Mouse (Mus musculus) liver, adult 2 months (tissue): ENCODE results near the gene Lad1. TPM values are rescaled to one million over a fixed set of nuclear protein-coding genes. Genes with fewer than 3 reads are reported as not detected.
A peak's percentile ranks its signal among the peaks of the same experiment; 100 is the strongest.

Source experiments
- DNase-seq: peaks from one replicate; pipeline ENCODE4 v3.0.0-alpha.2; 2011; ENCODE audit warnings: low read depth, low spot score; ENCODE audit errors: extremely low read depth
- H3K27ac ChIP-seq: fragments of 200-500 bp; replicated peaks from 2 replicates; pipeline ENCODE4 v1.5.1; 2012; ENCODE audit warnings: low read depth, mild to moderate bottlenecking, control low read depth, inconsistent platforms, low read length; ENCODE audit not compliant: insufficient read depth
- H3K27me3 ChIP-seq: fragments of 200-500 bp; 2 replicates; pipeline ENCODE4 v1.6.1; 2012; ENCODE audit warnings: mild to moderate bottlenecking, moderate library complexity, low read length, inconsistent platforms; ENCODE audit not compliant: control insufficient read depth, insufficient read depth
- H3K36me3 ChIP-seq: fragments of 200-500 bp; 2 replicates; pipeline ENCODE4 v1.6.1; 2012; ENCODE audit warnings: low read length, inconsistent platforms; ENCODE audit not compliant: control insufficient read depth, insufficient read depth
- H3K4me1 ChIP-seq: fragments of 200-500 bp; 2 replicates; pipeline ENCODE4 v1.6.1; 2011; ENCODE audit warnings: low read length; ENCODE audit not compliant: control insufficient read depth, insufficient read depth
- H3K4me3 ChIP-seq: fragments of 200-500 bp; 2 replicates; pipeline ENCODE4 v1.5.1; 2011; ENCODE audit warnings: low read depth, mild to moderate bottlenecking, control low read depth, low read length, moderate library complexity; ENCODE audit not compliant: insufficient read depth
- H3K79me2 ChIP-seq: fragments of 200-500 bp; 2 replicates; pipeline ENCODE4 v1.6.1; 2012; ENCODE audit warnings: inconsistent platforms, mild to moderate bottlenecking, low read length, moderate library complexity; ENCODE audit not compliant: control insufficient read depth, insufficient read depth
- H3K9ac ChIP-seq: fragments of 200-500 bp; 2 replicates; pipeline ENCODE4 v1.6.1; 2012; ENCODE audit warnings: low read depth, mild to moderate bottlenecking, control low read depth, inconsistent platforms, low read length
- CTCF ChIP-seq: fragments of 200-500 bp; IDR thresholded peaks from 2 replicates; pipeline ENCODE4 v1.5.1; 2011; ENCODE audit warnings: low read depth, low read length, control low read depth
- POLR2A ChIP-seq: fragments of 200-500 bp; IDR thresholded peaks from 2 replicates; pipeline ENCODE4 v1.6.1; 2011; ENCODE audit warnings: low read length, control low read depth; ENCODE audit not compliant: insufficient read depth; ENCODE audit errors: extremely low read depth
- WGBS: fragments of 180-500 bp; shearing (Covaris S2); methylation state at CpG from one replicate; pipeline ENCODE4 v1.1.7; 2018; 5-methylcytosine and 5-hydroxymethylcytosine counted together
- polyA plus RNA-seq: library from polyadenylated mRNA; depleted of rRNA; stranded (reverse); fragments of >200 nt; gene quantifications from 2 replicates; pipeline ENCODE4 v1.2.3, GENCODE M21; 2012
- total RNA-seq: library from RNA; depleted of rRNA; stranded (reverse); fragments of >200 nt; gene quantifications from 2 replicates; pipeline ENCODE4 v1.2.3, GENCODE M21; 2014

Gene Lad1
- total and polyA plus RNA-seq, 2 experiments: 0.55 to 3.4 TPM

- no peaks in the 10 kb centered on the region for H3K36me3 ChIP-seq
- no peak overlapping the region for H3K9ac ChIP-seq
- TF ChIP-seq CTCF: no peak
- TF ChIP-seq POLR2A: no peak
- no peaks in the 10 kb centered on the region for H3K27me3 ChIP-seq
- no peaks in the 10 kb centered on the region for H3K79me2 ChIP-seq
- no peak overlapping the region for H3K4me3 ChIP-seq
- 63% methylated on average over 17 of the region's 17 CpGs for WGBS
- DNase-seq: no peak
- no peak overlapping the region for H3K27ac ChIP-seq
- H3K4me1 ChIP-seq: no peaks in the 10 kb centered on the region
Observed at GRCm38 (mm10) chr1:135847611-135848351, 29.4 kb downstream of the Lad1 start.

DNA sequence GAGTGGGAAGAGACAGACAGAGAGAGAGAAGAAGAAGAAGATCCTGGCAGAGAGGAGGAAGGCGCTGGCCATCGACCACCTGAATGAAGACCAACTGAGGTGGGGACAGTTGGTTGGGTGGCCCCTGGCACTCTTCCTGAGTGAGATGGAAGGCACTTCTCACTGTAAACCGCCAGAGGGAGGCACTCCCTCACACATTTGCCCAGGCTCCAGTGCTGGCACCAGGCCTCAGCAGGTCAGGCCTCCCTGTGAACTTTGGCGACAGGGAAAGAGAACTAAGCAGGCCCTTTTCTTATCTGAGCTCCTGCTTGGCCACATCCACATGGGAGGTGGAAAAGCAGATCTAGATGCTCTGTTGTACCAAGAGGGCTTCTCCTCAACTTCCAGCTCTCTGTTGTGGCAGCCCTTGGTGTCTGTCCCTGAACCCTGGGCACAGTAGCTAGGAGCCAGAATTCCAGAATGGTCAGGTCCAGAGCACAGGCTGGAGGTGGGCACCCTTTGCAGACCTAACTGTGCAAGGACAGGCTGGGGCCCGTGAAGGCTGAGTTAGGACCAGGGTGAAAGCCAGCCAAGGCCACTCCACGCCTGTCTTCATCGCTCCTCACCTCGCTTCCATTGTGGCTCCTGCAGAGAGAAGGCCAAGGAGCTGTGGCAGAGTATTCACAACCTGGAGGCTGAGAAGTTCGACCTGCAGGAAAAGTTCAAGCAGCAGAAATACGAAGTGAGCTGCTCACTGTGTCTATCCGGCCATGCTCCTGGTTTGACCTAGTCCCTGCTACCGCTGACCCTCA is 32.5 kb downstream of the Lad1 start:
- H3K36me3 ChIP-seq: no peaks in the 10 kb centered on the region
- H3K9ac ChIP-seq: no peak overlapping the region
- no peak overlapping the region for H3K4me3 ChIP-seq
- 71% methylated on average over 12 of the region's 12 CpGs for WGBS
- peaks cover 2% of the 10 kb centered on the region; the same call in 1 of the 2 replicates for H3K4me1 ChIP-seq
- H3K27ac ChIP-seq: no peak overlapping the region
- no peaks in the 10 kb centered on the region for H3K79me2 ChIP-seq
- no peak for TF ChIP-seq POLR2A
- TF ChIP-seq CTCF: peak; percentile 74
- DNase-seq: peak; percentile 37
- H3K27me3 ChIP-seq: no peaks in the 10 kb centered on the region

GRCm38 (mm10) chr1:135852044-135852756 is 33.8 kb downstream of the Lad1 start:
- Histone ChIP-seq H3K27me3 (no peaks in the 10 kb centered on the region), H3K4me3 (no peak overlapping the region), H3K36me3 (no peaks in the 10 kb centered on the region), H3K9ac (no peak overlapping the region), H3K27ac (no peak overlapping the region), H3K4me1 (peaks cover 2% of the 10 kb centered on the region; the same call in 1 of the 2 replicates), H3K79me2 (no peaks in the 10 kb centered on the region)
- TF ChIP-seq CTCF (no peak), POLR2A (no peak)
- DNase-seq: no peak
- 83% methylated on average over 13 of the region's 13 CpGs for WGBS

- no peak overlapping the region for H3K27ac ChIP-seq
- H3K4me1 ChIP-seq: peaks cover 2% of the 10 kb centered on the region; the same call in 1 of the 2 replicates
- H3K4me3 ChIP-seq: no peak overlapping the region
- TF ChIP-seq CTCF: no peak
- no peak for TF ChIP-seq POLR2A
- H3K27me3 ChIP-seq: no peaks in the 10 kb centered on the region
- no peak for DNase-seq
- 59% methylated on average over 4 of the region's 4 CpGs for WGBS
- H3K9ac ChIP-seq: no peak overlapping the region
- no peaks in the 10 kb centered on the region for H3K36me3 ChIP-seq
- H3K79me2 ChIP-seq: no peaks in the 10 kb centered on the region
Observed at GRCm38 (mm10) chr1:135853200-135853599, 34.8 kb downstream of the Lad1 start.

DNA sequence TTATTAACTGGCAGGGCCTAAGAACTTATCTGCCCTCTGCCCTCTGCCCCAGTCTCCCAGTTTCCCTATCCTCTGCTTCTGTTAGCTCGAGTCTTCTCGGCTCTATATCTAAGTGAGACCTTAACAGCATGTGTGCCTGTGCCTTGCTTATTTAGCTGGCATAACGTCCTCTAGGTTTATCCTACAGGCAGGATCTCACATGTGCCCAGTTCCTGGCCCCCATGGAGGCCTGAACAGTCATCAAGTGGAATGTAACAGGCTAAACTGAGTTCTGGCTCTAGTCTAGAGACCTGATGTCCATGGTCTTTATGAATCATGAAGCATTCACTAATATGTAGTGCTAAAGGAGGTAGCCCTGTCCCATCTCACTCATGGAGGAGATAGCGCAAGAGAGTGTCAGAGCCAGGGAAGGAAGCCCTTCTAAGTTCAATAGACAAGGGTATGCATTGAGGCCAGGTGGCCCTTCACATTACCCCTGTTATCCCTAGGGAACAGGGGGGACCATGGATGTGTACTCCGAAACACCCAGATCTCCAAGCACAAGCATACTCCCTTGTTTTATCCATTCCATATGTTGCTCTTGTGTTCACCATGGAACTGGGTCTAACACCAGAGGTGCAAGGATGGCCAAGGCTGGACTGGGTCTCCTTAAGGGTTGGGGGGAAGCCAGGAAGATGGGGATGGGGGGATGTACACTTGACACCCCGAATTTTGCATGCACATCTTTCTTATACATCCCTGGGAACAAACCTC is 36.4 kb downstream of the Lad1 start:
- 90% methylated on average over 6 of the region's 6 CpGs for WGBS
- no peaks in the 10 kb centered on the region for H3K79me2 ChIP-seq
- H3K4me1 ChIP-seq: peaks cover 2% of the 10 kb centered on the region; the same call in 1 of the 2 replicates
- H3K27me3 ChIP-seq: no peaks in the 10 kb centered on the region
- TF ChIP-seq POLR2A (no peak), CTCF (no peak)
- no peak overlapping the region for H3K4me3 ChIP-seq
- H3K9ac ChIP-seq: no peak overlapping the region
- no peaks in the 10 kb centered on the region for H3K36me3 ChIP-seq
- no peak overlapping the region for H3K27ac ChIP-seq
- no peak for DNase-seq
